Mouse (Mus musculus): ENCODE results near the gene Eif3k. TPM values are rescaled to one million over a fixed set of nuclear protein-coding genes. Genes with fewer than 3 reads are reported as not detected.

The Eif3k gene
- polyA plus RNA-seq, 1 experiment, result 379 TPM

DNA sequence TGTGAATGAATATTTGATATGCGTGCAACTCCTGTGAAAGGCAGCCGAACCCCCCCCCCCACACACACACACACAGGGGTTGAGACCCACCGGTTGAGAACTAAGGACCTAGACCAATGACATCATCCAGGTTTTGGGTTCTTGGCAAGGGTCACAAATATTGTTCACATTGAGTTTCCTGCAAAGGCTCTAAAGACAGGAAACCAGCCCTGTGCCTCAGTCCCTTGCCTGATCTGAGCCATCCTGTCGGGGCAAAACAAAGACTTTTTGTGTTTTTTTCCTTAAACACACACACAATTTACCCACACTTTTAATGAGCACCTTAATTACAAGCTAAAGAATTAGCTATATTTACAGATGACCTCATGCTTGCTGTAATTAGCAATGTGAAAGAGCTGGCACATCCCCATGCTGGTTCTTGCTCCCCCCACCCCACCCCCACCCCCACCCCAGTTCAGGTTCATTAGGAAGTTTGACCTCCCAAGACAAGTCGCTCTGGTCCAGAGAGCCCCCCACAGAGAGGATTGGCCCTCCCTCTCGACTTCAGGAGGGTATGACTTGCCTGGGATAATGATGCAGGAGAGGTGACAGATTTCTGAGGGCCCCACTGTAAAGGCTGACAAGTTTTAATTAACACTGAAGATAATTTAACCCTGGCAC, 36.8 kb downstream of the Eif3k start:
- Histone ChIP-seq H3K27ac (ENCODE audit: control insufficient read depth, insufficient read depth, low read depth, low read length) (peak overlapping the region; percentile 48; the same call in 1 of the 2 replicates), H3K27me3 (ENCODE audit: control insufficient read depth, insufficient read depth, low read length) (no peaks in the 10 kb centered on the region), H3K4me1 (ENCODE audit: control insufficient read depth, insufficient read depth, low read length) (no peaks in the 10 kb centered on the region), H3K36me3 (ENCODE audit: control insufficient read depth, insufficient read depth, low read length) (no peaks in the 10 kb centered on the region), H3K4me3 (ENCODE audit: control insufficient read depth, low read depth, low read length) (no peak overlapping the region)
- TF ChIP-seq POLR2A (IDR thresholded peaks at IDR 0.05; ENCODE audit: control insufficient read depth, low read depth, low read length), result no peak
- no peak for TF ChIP-seq CTCF (IDR thresholded peaks at IDR 0.05; ENCODE audit: control insufficient read depth, insufficient read depth, insufficient replicate concordance, low read depth, low read length)

DNA sequence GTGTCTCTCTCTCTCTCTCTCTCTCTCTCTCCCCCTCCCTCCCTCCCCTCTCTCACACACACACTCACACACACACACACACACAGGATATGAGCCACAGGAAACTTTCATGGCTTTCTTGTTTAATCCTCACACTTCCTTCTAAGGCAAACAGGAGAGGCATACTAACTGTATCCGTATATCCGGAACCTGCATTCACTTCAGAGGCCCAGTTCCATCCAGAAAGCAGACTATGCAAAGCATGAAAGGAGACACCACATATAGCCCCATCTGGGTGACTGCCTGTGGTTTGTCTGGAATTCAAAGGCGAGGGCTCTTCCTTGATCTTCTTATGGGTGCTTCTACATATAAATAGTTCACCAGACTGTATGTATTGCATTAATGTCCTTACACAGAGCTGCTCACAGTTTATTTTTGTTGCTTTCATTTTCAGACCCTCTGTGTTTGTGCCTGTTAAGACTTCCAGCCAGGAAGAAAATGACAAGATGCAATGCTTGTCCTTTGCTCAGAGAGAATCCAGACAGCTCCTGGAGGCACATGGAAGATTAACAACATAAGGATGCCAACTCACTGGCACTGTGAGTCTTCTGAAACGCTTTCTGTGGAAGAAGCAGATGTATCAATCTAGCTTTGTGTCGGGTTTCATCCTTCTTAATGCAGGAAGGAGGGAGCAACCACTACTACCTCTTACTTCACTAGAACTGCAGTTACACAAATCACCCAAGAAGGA, 38.0 kb downstream of the Eif3k start:
- TF ChIP-seq CTCF (IDR thresholded peaks at IDR 0.05; ENCODE audit: control insufficient read depth, insufficient read depth, insufficient replicate concordance, low read depth, low read length), result no peak
- no peak for TF ChIP-seq POLR2A (IDR thresholded peaks at IDR 0.05; ENCODE audit: control insufficient read depth, low read depth, low read length)
- Histone ChIP-seq H3K4me1 (ENCODE audit: control insufficient read depth, insufficient read depth, low read length) (peaks cover 3% of the 10 kb centered on the region), H3K36me3 (ENCODE audit: control insufficient read depth, insufficient read depth, low read length) (no peaks in the 10 kb centered on the region), H3K27me3 (ENCODE audit: control insufficient read depth, insufficient read depth, low read length) (no peaks in the 10 kb centered on the region), H3K27ac (ENCODE audit: control insufficient read depth, insufficient read depth, low read depth, low read length) (no peak overlapping the region), H3K4me3 (ENCODE audit: control insufficient read depth, low read depth, low read length) (no peak overlapping the region)

DNA sequence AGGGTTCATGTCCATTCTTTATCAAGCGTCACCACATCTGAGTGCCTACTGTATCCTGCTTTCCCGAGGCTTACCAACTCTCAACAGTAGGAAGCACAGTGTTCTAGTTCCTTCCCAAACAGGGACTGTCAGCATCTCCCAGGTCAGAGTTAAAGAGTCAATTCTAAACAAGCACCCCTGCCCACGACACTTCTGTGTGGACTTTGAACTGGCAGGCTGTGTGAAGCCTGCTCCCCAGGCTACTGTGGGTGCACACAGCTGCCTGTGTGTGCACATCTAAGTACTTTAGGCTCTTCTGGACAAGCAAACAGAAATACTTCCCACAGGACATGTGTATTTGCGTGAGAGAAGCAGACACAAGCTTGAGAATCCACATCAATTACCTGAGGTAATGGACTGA, 40.1 kb downstream of the Eif3k start:
- H3K36me3 ChIP-seq (ENCODE audit: control insufficient read depth, insufficient read depth, low read length), result no peaks in the 10 kb centered on the region
- peaks cover 3% of the 10 kb centered on the region for H3K4me1 ChIP-seq (ENCODE audit: control insufficient read depth, insufficient read depth, low read length)
- no peaks in the 10 kb centered on the region for H3K27me3 ChIP-seq (ENCODE audit: control insufficient read depth, insufficient read depth, low read length)
- H3K27ac ChIP-seq (ENCODE audit: control insufficient read depth, insufficient read depth, low read depth, low read length), result peak overlapping the region; percentile 59
- no peak overlapping the region for H3K4me3 ChIP-seq (ENCODE audit: control insufficient read depth, low read depth, low read length)
- TF ChIP-seq CTCF (IDR thresholded peaks at IDR 0.05; ENCODE audit: control insufficient read depth, insufficient read depth, insufficient replicate concordance, low read depth, low read length) (no peak), POLR2A (IDR thresholded peaks at IDR 0.05; ENCODE audit: control insufficient read depth, low read depth, low read length) (no peak)

DNA sequence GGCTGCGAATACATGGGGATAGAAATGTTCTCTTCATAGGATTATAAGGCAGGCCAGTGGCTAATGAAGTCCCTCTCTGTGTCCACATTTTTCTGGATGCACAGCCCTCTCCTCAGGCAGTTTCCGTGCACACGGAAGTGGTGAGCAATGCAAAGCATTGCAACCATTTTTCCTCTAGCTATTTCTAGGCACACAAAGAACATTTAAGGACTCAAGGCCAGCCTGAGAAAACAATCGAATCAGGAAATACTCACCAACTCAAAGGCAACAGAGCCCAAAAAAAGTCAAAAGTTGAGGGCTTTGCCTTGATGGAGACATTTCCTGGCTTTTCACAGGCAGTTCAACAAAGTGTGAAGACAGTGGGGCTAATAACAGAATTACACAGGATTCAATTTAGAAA, 40.5 kb downstream of the Eif3k start:
- no peak overlapping the region for H3K4me3 ChIP-seq (ENCODE audit: control insufficient read depth, low read depth, low read length)
- H3K36me3 ChIP-seq (ENCODE audit: control insufficient read depth, insufficient read depth, low read length), result no peaks in the 10 kb centered on the region
- peak overlapping the region; percentile 59 for H3K27ac ChIP-seq (ENCODE audit: control insufficient read depth, insufficient read depth, low read depth, low read length)
- H3K4me1 ChIP-seq (ENCODE audit: control insufficient read depth, insufficient read depth, low read length), result peaks cover 3% of the 10 kb centered on the region
- TF ChIP-seq POLR2A (IDR thresholded peaks at IDR 0.05; ENCODE audit: control insufficient read depth, low read depth, low read length) (no peak), CTCF (IDR thresholded peaks at IDR 0.05; ENCODE audit: control insufficient read depth, insufficient read depth, insufficient replicate concordance, low read depth, low read length) (no peak)
- H3K27me3 ChIP-seq (ENCODE audit: control insufficient read depth, insufficient read depth, low read length), result no peaks in the 10 kb centered on the region

DNA sequence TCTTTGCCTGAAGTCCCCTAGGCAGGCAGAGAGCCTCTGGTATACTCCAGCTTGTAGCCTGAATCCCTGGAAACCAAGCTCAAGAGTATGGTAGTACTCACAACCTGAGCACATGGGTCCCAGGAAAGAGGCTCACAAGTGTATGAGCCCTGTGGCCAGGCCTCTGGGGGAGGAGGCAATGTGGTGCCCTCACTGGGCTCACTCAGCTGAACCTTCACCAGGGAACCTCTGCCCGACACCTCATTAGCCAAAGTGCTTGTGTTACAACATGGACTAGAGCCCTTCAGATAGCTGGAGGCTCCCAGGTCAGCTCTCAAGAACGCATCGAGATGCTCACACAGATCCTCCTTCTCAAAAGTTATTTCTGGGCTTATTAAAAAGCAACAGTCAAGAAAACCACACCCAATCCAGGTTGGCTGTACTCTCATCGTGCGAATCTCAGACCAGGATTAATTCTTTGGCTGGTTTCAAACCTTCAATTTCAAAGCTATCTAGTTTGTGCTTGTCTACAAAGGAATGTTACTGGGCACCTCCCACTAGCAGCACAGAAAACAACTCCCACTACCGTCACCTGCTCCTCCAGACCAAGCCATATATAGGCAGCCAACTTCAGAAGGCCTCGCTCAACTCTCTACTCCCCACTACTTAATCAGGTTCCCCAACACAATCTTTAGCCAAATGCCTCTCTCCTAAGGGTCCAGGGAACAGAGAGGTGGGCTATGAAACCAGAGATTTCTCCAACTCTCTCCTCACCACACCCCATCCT, 42.1 kb downstream of the Eif3k start:
- Histone ChIP-seq H3K36me3 (ENCODE audit: control insufficient read depth, insufficient read depth, low read length) (no peaks in the 10 kb centered on the region), H3K27me3 (ENCODE audit: control insufficient read depth, insufficient read depth, low read length) (no peaks in the 10 kb centered on the region), H3K27ac (ENCODE audit: control insufficient read depth, insufficient read depth, low read depth, low read length) (peak overlapping the region; percentile 70), H3K4me1 (ENCODE audit: control insufficient read depth, insufficient read depth, low read length) (peaks cover 3% of the 10 kb centered on the region), H3K4me3 (ENCODE audit: control insufficient read depth, low read depth, low read length) (no peak overlapping the region)
- TF ChIP-seq CTCF (IDR thresholded peaks at IDR 0.05; ENCODE audit: control insufficient read depth, insufficient read depth, insufficient replicate concordance, low read depth, low read length) (no peak), POLR2A (IDR thresholded peaks at IDR 0.05; ENCODE audit: control insufficient read depth, low read depth, low read length) (no peak)

DNA sequence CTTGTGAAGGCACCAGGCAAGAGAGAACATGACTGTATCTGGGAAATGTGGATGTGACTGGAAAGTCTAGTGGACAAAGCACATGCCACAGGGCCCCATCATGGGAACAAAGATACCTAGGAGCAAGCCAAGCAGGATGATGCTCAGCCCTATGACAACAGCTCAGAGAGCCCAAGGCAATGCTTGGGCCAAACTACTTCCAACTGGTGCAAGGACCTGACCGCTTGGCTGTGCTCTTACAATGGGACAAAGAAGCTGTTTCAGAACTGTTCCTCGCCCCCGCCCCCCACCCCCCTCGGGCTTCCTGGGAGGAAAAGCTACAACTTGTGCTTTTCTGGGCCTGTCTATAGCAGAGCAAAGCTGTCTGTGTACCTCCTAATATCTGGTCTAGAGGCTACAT, 43.0 kb downstream of the Eif3k start:
- H3K4me3 ChIP-seq (ENCODE audit: control insufficient read depth, low read depth, low read length), result no peak overlapping the region
- no peak overlapping the region for H3K27ac ChIP-seq (ENCODE audit: control insufficient read depth, insufficient read depth, low read depth, low read length)
- no peaks in the 10 kb centered on the region for H3K36me3 ChIP-seq (ENCODE audit: control insufficient read depth, insufficient read depth, low read length)
- H3K4me1 ChIP-seq (ENCODE audit: control insufficient read depth, insufficient read depth, low read length), result peaks cover 3% of the 10 kb centered on the region
- no peaks in the 10 kb centered on the region for H3K27me3 ChIP-seq (ENCODE audit: control insufficient read depth, insufficient read depth, low read length)
- TF ChIP-seq POLR2A (IDR thresholded peaks at IDR 0.05; ENCODE audit: control insufficient read depth, low read depth, low read length) (no peak), CTCF (IDR thresholded peaks at IDR 0.05; ENCODE audit: control insufficient read depth, insufficient read depth, insufficient replicate concordance, low read depth, low read length) (no peak)

DNA sequence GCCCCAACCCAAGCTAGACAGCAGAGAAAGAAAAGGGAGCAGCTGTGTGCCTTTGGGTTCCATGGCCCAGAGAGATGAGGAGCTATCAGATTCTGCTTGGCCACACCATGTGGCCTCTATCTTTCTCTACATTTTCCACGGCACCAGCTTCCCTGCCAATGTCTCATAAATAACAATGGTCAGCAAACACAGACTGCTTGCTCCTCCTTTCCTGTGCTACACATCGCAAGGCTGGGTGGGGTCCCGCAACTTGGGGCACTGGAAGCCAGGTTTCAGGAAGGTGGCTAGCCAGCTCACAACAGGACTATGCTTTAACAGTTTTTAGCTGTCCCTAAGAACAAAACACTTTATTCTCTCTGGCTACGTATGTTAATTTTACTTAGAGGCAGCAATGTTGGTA, 44.9 kb downstream of the Eif3k start:
- peaks cover 3% of the 10 kb centered on the region for H3K4me1 ChIP-seq (ENCODE audit: control insufficient read depth, insufficient read depth, low read length)
- H3K27me3 ChIP-seq (ENCODE audit: control insufficient read depth, insufficient read depth, low read length), result no peaks in the 10 kb centered on the region
- TF ChIP-seq POLR2A (IDR thresholded peaks at IDR 0.05; ENCODE audit: control insufficient read depth, low read depth, low read length), result no peak
- TF ChIP-seq CTCF (IDR thresholded peaks at IDR 0.05; ENCODE audit: control insufficient read depth, insufficient read depth, insufficient replicate concordance, low read depth, low read length), result no peak
- H3K4me3 ChIP-seq (ENCODE audit: control insufficient read depth, low read depth, low read length), result no peak overlapping the region
- H3K27ac ChIP-seq (ENCODE audit: control insufficient read depth, insufficient read depth, low read depth, low read length), result no peak overlapping the region
- no peaks in the 10 kb centered on the region for H3K36me3 ChIP-seq (ENCODE audit: control insufficient read depth, insufficient read depth, low read length)

Data from testis, adult 2 months (tissue).